Mouse (Mus musculus) hematopoietic stem cell, adult 5-6 weeks (primary cell): ENCODE measurements around the gene Plekhg5. TPM values are rescaled to one million over a fixed set of nuclear protein-coding genes. Genes with fewer than 3 reads are reported as not detected.

Experiments
- ATAC-seq, 2 experiments: fragments of 125-278 bp in 1 of 2; replicated peaks in 1 of 2; 2 replicates each; pipeline ENCODE4 v1.8.0; 2016 to 2017; ENCODE audit warnings: inconsistent platforms in 2 of 2, mild to moderate bottlenecking in 2 of 2, moderate number of reproducible peaks in 2 of 2, low read depth in 1 of 2, moderate TSS enrichment in 1 of 2; ENCODE audit not compliant: low FRiP score in 2 of 2, poor library complexity in 2 of 2, severe bottlenecking in 2 of 2, insufficient read depth in 1 of 2, low TSS enrichment in 1 of 2
- total RNA-seq: library from RNA; stranded (forward); fragments of 172-1452, 232-1000 nt; gene quantifications from 2 replicates; pipeline ENCODE4 v1.2.3, GENCODE M21; 2017

The Plekhg5 gene
- total RNA-seq, 1 experiment from 2014 or later, result 3.8 TPM

DNA sequence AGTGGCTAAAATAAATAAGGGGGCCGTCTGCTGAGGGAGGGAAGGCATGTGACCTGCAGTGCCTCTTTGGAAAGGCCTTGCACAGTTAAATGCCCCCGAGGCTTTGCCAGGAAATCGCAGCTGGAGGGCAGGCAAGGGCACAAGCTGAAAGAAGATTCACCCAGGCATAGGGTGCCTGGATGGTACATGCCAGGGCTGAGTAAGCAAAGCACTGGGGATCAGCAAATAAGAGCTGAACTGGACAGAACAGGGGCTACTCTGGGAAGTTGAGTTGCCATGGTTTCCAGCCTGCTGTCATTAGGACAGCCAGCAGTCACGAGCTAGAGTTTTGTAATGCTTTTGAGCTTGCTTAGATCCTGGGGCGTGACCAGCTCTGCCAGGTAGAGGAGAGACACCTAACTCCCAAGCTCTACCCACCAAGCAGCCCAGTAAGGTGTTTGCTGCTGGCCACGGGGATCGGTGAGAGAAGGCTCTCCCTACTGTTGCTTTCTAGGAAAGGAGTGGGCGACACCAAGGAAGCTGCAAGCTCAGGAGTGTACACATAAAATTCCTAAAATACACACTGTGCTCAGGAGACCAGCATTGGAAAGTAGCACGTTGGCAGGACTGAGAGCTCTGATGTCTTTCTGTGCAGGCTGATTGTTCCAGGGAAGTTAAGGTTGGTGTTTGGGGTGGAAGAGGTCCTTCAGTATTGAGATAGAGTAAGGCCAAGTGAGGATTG is 9.7 kb upstream of the Plekhg5 start:
- no peak for ATAC-seq

- ATAC-seq, result no peak
Measured at GRCm38 (mm10) chr4:152067280-152067679, 5.0 kb upstream of the Plekhg5 start.

- ATAC-seq, result no peak
Measured at GRCm38 (mm10) chr4:152068166-152068724, 4.1 kb upstream of the Plekhg5 start.

DNA sequence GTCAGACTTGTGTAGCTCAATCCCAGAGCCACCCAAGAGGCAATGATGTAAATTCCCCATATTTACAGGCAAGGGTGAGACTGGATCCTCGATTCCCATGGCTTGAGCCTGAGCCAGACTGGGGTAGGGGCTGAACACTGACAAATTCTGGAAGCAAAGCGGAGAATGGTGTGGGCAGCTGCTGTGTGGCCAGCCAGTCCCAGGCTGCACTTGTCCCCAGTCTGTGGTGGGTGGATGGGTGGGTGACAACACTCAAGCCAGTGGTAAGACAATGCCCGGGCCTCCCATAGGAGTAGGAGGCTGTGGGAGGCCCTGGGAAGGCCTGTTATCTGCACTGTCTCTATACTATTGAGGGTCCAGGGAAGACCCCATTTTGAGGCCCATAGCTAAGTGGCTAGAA is 3.1 kb upstream of the Plekhg5 start:
- ATAC-seq, result no peak

DNA sequence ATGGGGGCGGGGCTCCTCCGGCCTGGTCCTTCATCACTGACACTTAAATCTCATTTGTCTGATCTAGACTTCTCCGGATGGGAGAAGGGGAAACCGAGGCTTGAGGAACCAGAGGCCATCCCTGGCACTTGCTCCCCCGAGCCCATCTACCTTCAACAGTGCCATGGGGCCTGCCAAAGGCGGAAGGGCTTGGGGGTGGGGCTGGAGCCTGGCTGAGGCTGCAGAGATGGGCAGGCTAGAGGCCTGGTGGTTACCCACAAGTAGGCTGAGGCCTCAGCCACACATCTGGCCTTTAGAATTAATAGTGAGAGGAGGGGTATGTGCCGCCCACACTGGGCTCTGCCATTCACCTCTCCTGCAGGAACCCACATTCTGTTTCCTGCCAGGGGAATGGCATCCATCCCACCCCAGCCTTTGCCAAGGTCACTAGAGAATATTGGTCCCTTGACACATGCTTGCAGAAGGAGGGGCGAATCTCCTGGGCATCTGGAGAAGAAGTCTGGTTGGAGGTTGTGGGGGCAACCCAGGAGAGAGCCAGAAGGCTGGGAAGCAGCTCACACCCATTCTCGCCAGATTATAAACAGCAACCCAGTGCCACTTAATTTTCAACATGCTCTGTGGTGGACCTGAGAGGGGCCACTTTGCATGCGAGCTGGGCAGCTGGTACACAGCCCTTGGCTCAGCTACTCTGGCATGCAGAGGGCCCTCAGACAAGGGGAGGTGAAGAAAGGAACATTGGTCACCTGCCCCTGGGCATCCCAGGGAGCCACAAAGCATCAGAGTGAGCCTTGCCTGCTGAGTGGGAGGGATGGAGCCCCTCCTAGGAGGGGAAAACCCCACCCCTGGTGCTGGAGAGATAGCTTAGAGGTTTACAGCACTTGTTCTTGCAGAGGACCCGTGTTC is 1.6 kb upstream of the Plekhg5 start:
- ATAC-seq, result peak; percentile 33 to 49; a peak in 3 of 4 replicates

DNA sequence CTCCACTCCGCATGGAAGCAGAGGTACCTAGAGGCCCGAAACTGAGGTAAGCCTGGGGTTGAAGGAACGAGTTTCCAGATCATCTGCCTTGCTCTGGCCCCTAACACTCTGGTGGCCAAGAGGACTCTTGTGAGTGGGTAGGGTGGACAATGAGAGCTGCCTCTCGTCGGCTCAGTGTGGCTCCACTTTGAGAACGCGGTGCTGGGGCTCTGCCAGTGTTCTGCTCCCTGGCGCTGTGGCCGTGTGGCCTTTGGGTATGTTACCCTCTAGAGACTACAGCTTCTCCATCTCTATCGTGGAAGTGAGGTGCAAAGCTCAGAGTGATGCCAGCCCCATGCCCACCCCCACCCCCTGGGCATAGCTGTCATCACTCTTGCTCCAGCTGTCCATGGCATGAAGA is 357 bp downstream of the Plekhg5 start:
- peak in 1 of 2 experiments; percentile 26; a peak in 2 of 4 replicates for ATAC-seq

- ATAC-seq, result no peak
Measured at GRCm38 (mm10) chr4:152073715-152074114, 1.4 kb downstream of the Plekhg5 start.

DNA sequence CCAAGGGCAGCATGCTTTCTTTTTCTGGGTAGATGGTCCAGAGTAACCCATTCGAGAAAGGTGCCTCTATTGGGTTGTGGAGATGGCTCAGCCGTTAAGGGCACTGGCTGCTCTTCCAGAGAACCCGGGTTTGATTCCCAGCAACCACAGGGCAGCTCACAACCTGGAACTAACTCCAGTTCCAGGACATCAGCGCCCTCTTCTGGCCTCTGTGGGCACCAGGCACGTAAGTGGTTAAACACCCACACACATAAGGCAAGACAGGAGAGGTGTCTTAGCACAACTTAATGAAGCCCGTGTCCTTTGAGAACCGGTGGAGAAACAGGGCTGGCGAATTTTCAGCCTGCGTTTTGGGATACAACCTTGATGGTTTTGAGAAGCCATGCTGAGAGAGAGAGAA is 2.2 kb downstream of the Plekhg5 start:
- no peak for ATAC-seq

DNA sequence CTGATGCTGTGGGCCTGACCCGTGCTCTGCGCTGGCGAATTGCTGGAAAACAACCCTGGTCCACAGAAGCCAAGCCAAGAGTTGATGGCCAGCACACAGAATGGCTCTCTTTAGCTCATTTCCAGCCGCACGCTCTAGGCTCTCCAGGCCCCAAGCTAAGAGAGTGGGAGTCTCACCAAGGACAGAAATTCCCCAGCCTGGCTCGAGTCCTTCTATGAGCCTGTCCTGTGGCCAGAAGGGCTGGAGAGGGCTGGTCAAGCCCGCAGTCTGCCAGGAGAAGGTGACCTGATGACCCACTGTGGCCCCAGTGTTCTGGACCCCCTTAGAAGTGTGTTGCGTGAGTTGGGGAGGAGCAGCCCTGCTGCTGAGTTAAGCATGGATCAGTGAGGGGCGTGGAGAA is 4.9 kb downstream of the Plekhg5 start:
- no peak for ATAC-seq

GRCm38 (mm10) chr4:152078105-152078530 is 5.8 kb downstream of the Plekhg5 start:
- ATAC-seq, result 0 out of 4 replicates have a peak, but pooled peaks of 1 of the 2 experiments have one; percentile 12

DNA sequence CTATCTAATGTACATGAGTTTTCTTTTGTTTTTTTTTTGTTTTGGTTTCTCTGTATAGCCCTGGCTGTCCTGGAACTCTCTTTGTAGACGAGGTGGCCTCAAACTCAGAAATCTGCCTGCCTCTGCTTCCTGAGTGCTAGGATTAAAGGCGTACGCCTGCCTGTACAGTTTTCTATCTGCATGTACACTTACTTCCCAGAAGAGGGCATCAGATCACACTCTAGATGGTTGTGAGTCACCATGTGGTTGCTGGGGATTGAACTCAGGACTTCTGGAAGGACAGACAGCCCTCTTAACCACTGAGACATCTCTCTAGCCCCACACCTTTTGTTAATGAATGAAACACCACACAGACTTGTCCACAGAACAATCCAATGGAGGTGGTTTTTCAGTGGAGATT is 7.0 kb downstream of the Plekhg5 start:
- ATAC-seq, result no peak

- ATAC-seq, result no peak
Measured at GRCm38 (mm10) chr4:152079931-152080330, 7.6 kb downstream of the Plekhg5 start.

DNA sequence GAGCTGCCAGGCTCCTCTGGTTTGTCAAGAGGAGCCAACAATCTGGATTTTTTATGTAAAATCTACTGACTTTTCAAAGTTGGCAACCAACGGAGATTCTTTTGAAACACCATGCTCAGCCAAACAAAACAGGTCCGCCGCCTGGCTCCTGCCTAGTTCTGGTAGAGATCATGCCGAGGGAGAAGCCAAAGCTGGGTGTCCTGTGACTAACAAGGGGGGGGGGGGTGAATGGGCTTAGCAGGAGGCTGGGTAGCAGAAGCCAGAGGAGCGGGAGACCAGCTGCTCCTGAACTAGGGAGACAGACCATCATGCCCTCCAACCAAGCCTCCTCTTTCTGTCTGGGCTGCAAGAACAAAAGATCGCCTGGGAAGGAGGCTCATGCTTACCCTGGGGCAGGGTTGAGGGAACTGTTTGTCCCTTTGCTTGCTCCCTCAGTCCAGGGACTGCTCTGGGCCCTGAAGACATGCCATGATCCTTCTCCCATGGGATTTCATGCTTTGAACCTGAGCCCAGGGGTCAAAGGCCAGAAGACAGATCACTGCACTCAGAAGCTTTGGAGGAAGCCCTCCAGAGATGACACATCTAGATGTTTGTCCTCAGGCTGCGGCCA is 11.4 kb downstream of the Plekhg5 start:
- ATAC-seq, result no peak

DNA sequence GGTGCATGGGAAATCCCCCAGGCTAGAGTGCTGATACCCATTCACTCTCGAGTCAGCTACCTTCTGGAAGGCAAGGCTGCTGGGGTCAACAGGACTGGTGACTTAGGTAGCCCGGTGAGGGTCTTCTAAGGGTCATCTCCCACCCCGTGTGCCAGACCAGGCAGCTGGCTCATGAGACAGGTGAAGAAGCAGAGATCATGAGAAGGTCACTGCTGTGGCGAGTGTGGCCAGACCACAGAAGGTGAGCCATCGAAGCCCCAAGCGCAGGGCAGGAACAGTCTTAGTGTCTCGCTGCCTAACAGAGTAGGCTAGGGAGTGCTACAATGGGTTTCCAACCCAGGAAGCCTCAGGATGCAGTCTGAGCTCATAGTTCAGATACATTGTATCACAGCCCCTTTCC is 12.3 kb downstream of the Plekhg5 start:
- no peak for ATAC-seq

- ATAC-seq, result peak in 1 of 2 experiments; percentile 2; a peak in 1 of 4 replicates
Measured at GRCm38 (mm10) chr4:152086505-152087210, 14.4 kb downstream of the Plekhg5 start.

GRCm38 (mm10) chr4:152087211-152088081 is 15.1 kb downstream of the Plekhg5 start:
- peak; percentile 76 to 88 for ATAC-seq
